Mouse (Mus musculus) intestine, embryonic 14.5 days (tissue): ENCODE data around the gene Stat5b. TPM values are rescaled to one million over a fixed set of nuclear protein-coding genes. Genes with fewer than 3 reads are reported as not detected.
A peak's percentile ranks its signal among the peaks of the same experiment; 100 is the strongest.

Source experiments
- ATAC-seq: fragments of 200-750 bp; cut with Nextera tagmentation; replicated peaks from 2 replicates; pipeline ENCODE4 v1.8.0; 2017; ENCODE audit warnings: low read depth, moderate number of reproducible peaks, moderate TSS enrichment, moderate library complexity; ENCODE audit not compliant: low FRiP score, low TSS enrichment
- DNase-seq: peaks from one replicate; pipeline ENCODE4 v3.0.0-alpha.2; 2018; ENCODE audit warnings: low spot score
- H3K27ac ChIP-seq: fragments of 300-500 bp; sonication (generic); 2 replicates; pipeline ENCODE4 v1.5.1; 2014; ENCODE audit warnings: low read depth, mild to moderate bottlenecking, control low read depth
- H3K27me3 ChIP-seq: fragments of 300-500 bp; sonication (generic); replicated peaks from 2 replicates; pipeline ENCODE4 v1.6.1; 2014; ENCODE audit warnings: low read length, control low read depth; ENCODE audit not compliant: control insufficient read depth, insufficient read depth
- H3K36me3 ChIP-seq: fragments of 300-500 bp; sonication (generic); 2 replicates; pipeline ENCODE4 v1.6.1; 2014; ENCODE audit warnings: low read length, control low read depth; ENCODE audit not compliant: control insufficient read depth, insufficient read depth
- H3K4me1 ChIP-seq: fragments of 300-500 bp; sonication (generic); replicated peaks from 2 replicates; pipeline ENCODE4 v1.6.1; 2014; ENCODE audit warnings: low read length, control low read depth, mixed read lengths; ENCODE audit not compliant: control insufficient read depth, insufficient read depth
- H3K4me2 ChIP-seq: fragments of 300-500 bp; sonication (generic); 2 replicates; pipeline ENCODE4 v1.6.1; 2014; ENCODE audit warnings: low read length
- H3K4me3 ChIP-seq: fragments of 300-500 bp; sonication (generic); 2 replicates; pipeline ENCODE4 v1.5.1; 2014; ENCODE audit warnings: low read depth, low read length, control low read depth, mixed read lengths
- H3K9ac ChIP-seq: fragments of 300-500 bp; sonication (generic); 2 replicates; pipeline ENCODE4 v1.6.1; 2014; ENCODE audit warnings: mild to moderate bottlenecking, low read length
- H3K9me3 ChIP-seq: fragments of 300-500 bp; sonication (generic); 2 replicates; pipeline ENCODE4 v1.6.1; 2016; ENCODE audit warnings: low read length, control low read depth; ENCODE audit not compliant: control insufficient read depth
- WGBS: fragments of 180-500 bp; shearing (Covaris S2); extraction: QIAGEN DNeasy Blood & Tissue Kit; methylation state at CpG from one replicate; pipeline ENCODE4 v1.1.7; 2014; 5-methylcytosine and 5-hydroxymethylcytosine counted together
- polyA plus RNA-seq: library from polyadenylated mRNA; unstranded; fragments of >200 nt; fragmentation: Nextera tagmentation; extraction: Ambion mirVana; gene quantifications from 2 replicates; pipeline ENCODE4 v1.2.1, GENCODE M21; 2014

Gene Stat5b
- polyA plus RNA-seq = 27.0 and 27.8 TPM in 2 replicates

- WGBS = under 1% methylated on average over 83 of the region's 104 CpGs
- ATAC-seq = peak; percentile 85
These were observed at the start of gene Stat5b for GRCm38 (mm10) chr11:100850038-100850777. Stat5b (minus strand) TSS chr11:100850724.

GRCm38 (mm10) chr11:100898441-100899199 is 48.1 kb upstream of the Stat5b start:
- H3K4me3 ChIP-seq = no peak overlapping the region
- no peak overlapping the region for H3K4me2 ChIP-seq
- H3K4me1 ChIP-seq = no peaks in the 10 kb centered on the region
- H3K9me3 ChIP-seq = no peaks in the 10 kb centered on the region
- no peak overlapping the region for H3K27ac ChIP-seq
- no peak for DNase-seq
- 83% methylated on average over 16 of the region's 16 CpGs for WGBS
- H3K27me3 ChIP-seq = no peaks in the 10 kb centered on the region
- H3K9ac ChIP-seq = no peak overlapping the region
- no peak for ATAC-seq
- H3K36me3 ChIP-seq = peaks cover 44% of the 10 kb centered on the region

More at GRCm38 (mm10) chr11:100850038-100850777, at the start of gene Stat5b:
- no peaks in the 10 kb centered on the region; the same call in 1 of the 2 replicates for H3K27me3 ChIP-seq
- no peaks in the 10 kb centered on the region for H3K9me3 ChIP-seq
- peak within 1 kb of the TSS; percentile 95 for H3K4me3 ChIP-seq
- DNase-seq = peak; percentile 87
- H3K27ac ChIP-seq = peak within 1 kb of the TSS; percentile 80
- H3K36me3 ChIP-seq = no peaks in the 10 kb centered on the region
- peak within 1 kb of the TSS; percentile 86 for H3K4me2 ChIP-seq
- H3K9ac ChIP-seq = peak within 1 kb of the TSS; percentile 95
- H3K4me1 ChIP-seq = peaks cover 19% of the 10 kb centered on the region

- H3K9me3 ChIP-seq = no peaks in the 10 kb centered on the region
- no peak for DNase-seq
- H3K27me3 ChIP-seq = no peaks in the 10 kb centered on the region
- WGBS = 79% methylated on average over 7 of the region's 7 CpGs
- H3K27ac ChIP-seq = no peak overlapping the region
- no peak overlapping the region for H3K4me2 ChIP-seq
- H3K36me3 ChIP-seq = peaks cover 34% of the 10 kb centered on the region
- no peak overlapping the region for H3K4me3 ChIP-seq
- H3K4me1 ChIP-seq = no peaks in the 10 kb centered on the region
- H3K9ac ChIP-seq = no peak overlapping the region
- ATAC-seq = no peak
These were observed 47.0 kb upstream of the Stat5b start for GRCm38 (mm10) chr11:100897294-100898231.

- peaks cover 23% of the 10 kb centered on the region; the same call in 1 of the 2 replicates for H3K36me3 ChIP-seq
- H3K9me3 ChIP-seq = no peaks in the 10 kb centered on the region
- DNase-seq (no peak), ATAC-seq (no peak)
- no peak overlapping the region for H3K9ac ChIP-seq
- H3K27ac ChIP-seq = no peak overlapping the region
- H3K4me1 ChIP-seq = no peaks in the 10 kb centered on the region
- H3K27me3 ChIP-seq = no peaks in the 10 kb centered on the region
- no peak overlapping the region for H3K4me2 ChIP-seq
- H3K4me3 ChIP-seq = no peak overlapping the region
- 81% methylated on average over 10 of the region's 10 CpGs for WGBS
These were observed 45.6 kb upstream of the Stat5b start for GRCm38 (mm10) chr11:100896078-100896477.

- Histone ChIP-seq H3K9me3 (no peaks in the 10 kb centered on the region), H3K4me2 (no peak overlapping the region), H3K4me3 (no peak overlapping the region), H3K4me1 (no peaks in the 10 kb centered on the region), H3K27me3 (no peaks in the 10 kb centered on the region), H3K36me3 (0 out of 2 replicates have a peak, but pooled peaks cover 17% of the 10 kb centered on the region), H3K27ac (no peak overlapping the region), H3K9ac (no peak overlapping the region)
- 78% methylated on average over 9 of the region's 9 CpGs for WGBS
- ATAC-seq = no peak
- DNase-seq = no peak
These were observed 43.8 kb upstream of the Stat5b start for GRCm38 (mm10) chr11:100894146-100894918.

GRCm38 (mm10) chr11:100893482-100893881 is 43.0 kb upstream of the Stat5b start:
- H3K4me2 ChIP-seq = no peak overlapping the region
- H3K4me1 ChIP-seq = no peaks in the 10 kb centered on the region
- H3K27ac ChIP-seq = no peak overlapping the region
- no peak overlapping the region for H3K9ac ChIP-seq
- DNase-seq = peak; percentile 93
- no peaks in the 10 kb centered on the region for H3K27me3 ChIP-seq
- H3K9me3 ChIP-seq = no peaks in the 10 kb centered on the region
- WGBS = 15% methylated on average over 9 of the region's 9 CpGs
- H3K36me3 ChIP-seq = 0 out of 2 replicates have a peak, but pooled peaks cover 17% of the 10 kb centered on the region
- H3K4me3 ChIP-seq = no peak overlapping the region
- ATAC-seq = 0 out of 2 replicates have a peak, but pooled peaks have one; percentile 62

- Histone ChIP-seq H3K27me3 (no peaks in the 10 kb centered on the region), H3K4me3 (no peak overlapping the region), H3K36me3 (peaks cover 18% of the 10 kb centered on the region; the same call in 1 of the 2 replicates), H3K27ac (no peak overlapping the region), H3K9me3 (no peaks in the 10 kb centered on the region), H3K4me1 (no peaks in the 10 kb centered on the region), H3K4me2 (no peak overlapping the region), H3K9ac (no peak overlapping the region)
- no peak for ATAC-seq
- DNase-seq = no peak
- WGBS = 87% methylated on average over 5 of the region's 5 CpGs
These were observed 41.9 kb upstream of the Stat5b start for GRCm38 (mm10) chr11:100892435-100892834.
